In the genomic region with DNA sequence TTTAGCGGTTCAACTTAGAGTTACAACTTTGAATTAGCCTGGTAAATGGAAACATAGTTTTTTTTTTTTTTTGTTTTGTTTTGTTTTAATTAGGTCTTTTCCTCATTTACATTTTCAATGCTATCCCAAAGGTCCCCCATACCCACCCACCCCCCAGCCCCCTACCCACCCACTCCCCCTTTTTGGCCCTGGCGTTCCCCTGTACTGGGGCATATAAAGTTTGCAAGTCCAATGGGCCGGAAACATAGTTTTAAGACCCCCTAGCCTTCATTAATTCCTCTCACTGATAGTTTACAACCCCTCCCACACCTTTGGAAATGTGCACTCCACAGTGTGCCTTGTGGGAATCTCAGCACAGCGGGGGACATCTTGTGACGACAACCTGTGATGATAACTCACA, we compare ENCODE assay signal across 12 mouse cellular contexts. TPM values are rescaled to one million over a fixed set of nuclear protein-coding genes. Genes with fewer than 3 reads are reported as not detected.
A peak's percentile ranks its signal among the peaks of the same experiment; 100 is the strongest.
DNase-seq lines count a peak whose midpoint lies in the region; ATAC-seq lines count a peak whose summit lies in the region.
"Had no signal": no experiment of that assay in that cellular context is flagged by ENCODE, and none has a peak within 500 bp of the region (broad histone marks: within the 10 kb centered on the region; RNA-seq: fewer than 3 reads in every experiment).

No protein-coding gene starts in this region.

- intact Hi-C loops in left cerebral cortex, postnatal 36 days (cut with DNase I), result loop anchor here (10.0 kb wide), 1 partner anchor 261 kb away; no protein-coding TSS in a partner anchor

- H3K27me3 ChIP-seq in kidney, embryonic 16.5 days (ENCODE audit: insufficient read depth, low read length), result 0 out of 2 replicates have a peak, but pooled peaks cover 4% of the 10 kb centered on the region
- H3K27me3 ChIP-seq in embryonic facial prominence, embryonic 15.5 days, result no peaks in the 10 kb centered on the region
- H3K27me3 ChIP-seq in hindbrain, embryonic 15.5 days, result no peaks in the 10 kb centered on the region
- no peaks in the 10 kb centered on the region for H3K27me3 ChIP-seq in midbrain, embryonic 16.5 days (ENCODE audit: control insufficient read depth, insufficient read depth, low read depth, low read length)

- DNase-seq in kidney, adult 9 months, result no peak
- DNase-seq in left cerebral cortex, postnatal 36 days (ENCODE audit: low spot score in 2 of 2), result no peak
- DNase-seq in ovary, postnatal 10 days (ENCODE audit: low spot score), result no peak
- no peak for DNase-seq in frontal cortex, postnatal 25 days (ENCODE audit: low spot score in 2 of 2)
- DNase-seq: kidney, adult 11 months; lung, adult 18-20 months had no signal

- H3K4me1 ChIP-seq in kidney, embryonic 16.5 days (ENCODE audit: insufficient read depth, low read length), result peaks cover 7% of the 10 kb centered on the region
- H3K4me1 ChIP-seq in embryonic facial prominence, embryonic 15.5 days, result no peaks in the 10 kb centered on the region
- H3K4me1 ChIP-seq in hindbrain, embryonic 15.5 days (replicated peaks), result peaks cover 12% of the 10 kb centered on the region; the same call in 1 of the 2 replicates
- peaks cover 4% of the 10 kb centered on the region; the same call in 1 of the 2 replicates for H3K4me1 ChIP-seq in midbrain, embryonic 16.5 days (ENCODE audit: control insufficient read depth, insufficient read depth, low read length)

- H3K36me3 ChIP-seq in kidney, embryonic 16.5 days (ENCODE audit: insufficient read depth, low read length), result no peaks in the 10 kb centered on the region
- H3K36me3 ChIP-seq in embryonic facial prominence, embryonic 15.5 days, result no peaks in the 10 kb centered on the region
- no peaks in the 10 kb centered on the region for H3K36me3 ChIP-seq in hindbrain, embryonic 15.5 days
- H3K36me3 ChIP-seq in midbrain, embryonic 16.5 days (ENCODE audit: control insufficient read depth, insufficient read depth, low read length), result no peaks in the 10 kb centered on the region

- ATAC-seq in kidney, embryonic 16.5 days (ENCODE audit: low FRiP score, low TSS enrichment), result peak; percentile 89
- peak; percentile 92 for ATAC-seq in embryonic facial prominence, embryonic 15.5 days (ENCODE audit: insufficient number of reproducible peaks, low FRiP score, low TSS enrichment, low read depth)
- peak; percentile 86 for ATAC-seq in hindbrain, embryonic 15.5 days (ENCODE audit: low FRiP score, low read depth)
- peak; percentile 86 for ATAC-seq in midbrain, embryonic 16.5 days
- ATAC-seq: activated CD4-positive, CD25-positive, alpha-beta regulatory T cell, adult 4 months had no signal

- H3K9me3 ChIP-seq in kidney, embryonic 16.5 days (ENCODE audit: low read length), result no peaks in the 10 kb centered on the region
- H3K9me3 ChIP-seq in embryonic facial prominence, embryonic 15.5 days (replicated peaks), result no peaks in the 10 kb centered on the region
- H3K9me3 ChIP-seq in hindbrain, embryonic 15.5 days, result no peaks in the 10 kb centered on the region
- no peaks in the 10 kb centered on the region for H3K9me3 ChIP-seq in midbrain, embryonic 16.5 days (replicated peaks; ENCODE audit: control insufficient read depth, low read length, poor library complexity, severe bottlenecking)

- H3K4me2 ChIP-seq in kidney, embryonic 16.5 days (replicated peaks; ENCODE audit: low read depth, low read length), result no peak overlapping the region
- H3K4me2 ChIP-seq in embryonic facial prominence, embryonic 15.5 days (replicated peaks), result no peak overlapping the region
- no peak overlapping the region for H3K4me2 ChIP-seq in hindbrain, embryonic 15.5 days
- H3K4me2 ChIP-seq in midbrain, embryonic 16.5 days (ENCODE audit: low read length), result no peak overlapping the region

- no peak overlapping the region for H3K27ac ChIP-seq in kidney, embryonic 16.5 days (ENCODE audit: low read length)
- H3K27ac ChIP-seq in embryonic facial prominence, embryonic 15.5 days (replicated peaks), result no peak overlapping the region
- no peak overlapping the region for H3K27ac ChIP-seq in hindbrain, embryonic 15.5 days (replicated peaks)
- H3K27ac ChIP-seq in midbrain, embryonic 16.5 days (ENCODE audit: low read length), result no peak overlapping the region

- no peak overlapping the region for H3K4me3 ChIP-seq in kidney, embryonic 16.5 days (ENCODE audit: low read length)
- H3K4me3 ChIP-seq in embryonic facial prominence, embryonic 15.5 days (replicated peaks), result no peak overlapping the region
- no peak overlapping the region for H3K4me3 ChIP-seq in hindbrain, embryonic 15.5 days
- H3K4me3 ChIP-seq in midbrain, embryonic 16.5 days (ENCODE audit: low read depth, low read length), result no peak overlapping the region
- H3K4me3 ChIP-seq: erythroblast, embryonic 14.5 days had no signal

- 71% methylated on average over 5 of the region's 5 CpGs for WGBS in kidney, embryonic 16.5 days
- WGBS in embryonic facial prominence, embryonic 15.5 days, result 88% methylated on average over 5 of the region's 5 CpGs
- 70% methylated on average over 5 of the region's 5 CpGs for WGBS in hindbrain, embryonic 15.5 days
- WGBS in midbrain, embryonic 16.5 days, result 81% methylated on average over 5 of the region's 5 CpGs

- H3K9ac ChIP-seq in kidney, embryonic 16.5 days (replicated peaks; ENCODE audit: low read length), result no peak overlapping the region
- H3K9ac ChIP-seq in embryonic facial prominence, embryonic 15.5 days, result no peak overlapping the region
- no peak overlapping the region for H3K9ac ChIP-seq in hindbrain, embryonic 15.5 days
- H3K9ac ChIP-seq in midbrain, embryonic 16.5 days (ENCODE audit: low read depth, low read length), result no peak overlapping the region

RNA-seq across cellular contexts. Expression of a gene that starts 3.8 kb away (rescaled TPM):
- not detected in 2 replicates for polyA plus RNA-seq in kidney, embryonic 16.5 days (2015; fragmentation: Nextera tagmentation; extraction: Ambion mirVana)
- polyA plus RNA-seq in embryonic facial prominence, embryonic 15.5 days (2015; fragmentation: Nextera tagmentation; extraction: Ambion mirVana), result 0.35 TPM in 1 of 2 replicates, not detected in the other
- 0.59 TPM in 1 of 2 replicates, not detected in the other for polyA plus RNA-seq in hindbrain, embryonic 15.5 days (2015; fragmentation: Nextera tagmentation; extraction: Ambion mirVana)
- polyA plus RNA-seq in midbrain, embryonic 16.5 days (2015; fragmentation: Nextera tagmentation; extraction: Ambion mirVana), result 0.80 TPM in 1 of 2 replicates, not detected in the other
- total RNA-seq in left cerebral cortex, postnatal 36 days (2021), result 1 to 10 TPM in 1 of 2 experiments, not detected in 1; 1.0 TPM
- polyA plus RNA-seq: activated CD4-positive, CD25-positive, alpha-beta regulatory T cell, adult 4 months; erythroblast, embryonic 14.5 days had no signal

RNA-seq across cellular contexts. Expression of a gene that starts 27.5 kb away (rescaled TPM):
- polyA plus RNA-seq in kidney, embryonic 16.5 days (2015; fragmentation: Nextera tagmentation; extraction: Ambion mirVana), result 62.2 and 62.3 TPM in 2 replicates
- polyA plus RNA-seq in embryonic facial prominence, embryonic 15.5 days (2015; fragmentation: Nextera tagmentation; extraction: Ambion mirVana), result 58.9 and 62.7 TPM in 2 replicates
- polyA plus RNA-seq in hindbrain, embryonic 15.5 days (2015; fragmentation: Nextera tagmentation; extraction: Ambion mirVana), result 65.4 and 67.9 TPM in 2 replicates
- 59.3 and 60.6 TPM in 2 replicates for polyA plus RNA-seq in midbrain, embryonic 16.5 days (2015; fragmentation: Nextera tagmentation; extraction: Ambion mirVana)
- total RNA-seq in left cerebral cortex, postnatal 36 days (2021), result 10 to 100 TPM; 55.7 to 66.0 TPM

RNA-seq across cellular contexts. Expression of a gene that starts 39.9 kb away (rescaled TPM):
- 56.7 and 79.2 TPM in 2 replicates for polyA plus RNA-seq in kidney, embryonic 16.5 days (2015; fragmentation: Nextera tagmentation; extraction: Ambion mirVana)
- polyA plus RNA-seq in embryonic facial prominence, embryonic 15.5 days (2015; fragmentation: Nextera tagmentation; extraction: Ambion mirVana), result 107 and 117 TPM in 2 replicates
- polyA plus RNA-seq in hindbrain, embryonic 15.5 days (2015; fragmentation: Nextera tagmentation; extraction: Ambion mirVana), result 349 and 369 TPM in 2 replicates
- polyA plus RNA-seq in midbrain, embryonic 16.5 days (2015; fragmentation: Nextera tagmentation; extraction: Ambion mirVana), result 163 and 240 TPM in 2 replicates
- 1,000 to 10,000 TPM; 1,441 to 1,623 TPM for total RNA-seq in left cerebral cortex, postnatal 36 days (2021)
- polyA plus RNA-seq: activated CD4-positive, CD25-positive, alpha-beta regulatory T cell, adult 4 months; erythroblast, embryonic 14.5 days had no signal

RNA-seq across cellular contexts. Expression of a gene that starts 51.9 kb away (rescaled TPM):
- polyA plus RNA-seq in kidney, embryonic 16.5 days (2015; fragmentation: Nextera tagmentation; extraction: Ambion mirVana), result 6.2 and 7.9 TPM in 2 replicates
- polyA plus RNA-seq in embryonic facial prominence, embryonic 15.5 days (2015; fragmentation: Nextera tagmentation; extraction: Ambion mirVana), result 3.8 and 4.0 TPM in 2 replicates
- polyA plus RNA-seq in hindbrain, embryonic 15.5 days (2015; fragmentation: Nextera tagmentation; extraction: Ambion mirVana), result 3.3 and 3.6 TPM in 2 replicates
- 1.9 and 2.6 TPM in 2 replicates for polyA plus RNA-seq in midbrain, embryonic 16.5 days (2015; fragmentation: Nextera tagmentation; extraction: Ambion mirVana)
- 10 to 100 TPM; 42.5 to 46.7 TPM for total RNA-seq in left cerebral cortex, postnatal 36 days (2021)
